Mouse (Mus musculus) erythroid progenitor cell, adult 5-6 weeks (primary cell): ENCODE results near the gene Parp3. TPM values are rescaled to one million over a fixed set of nuclear protein-coding genes. Genes with fewer than 3 reads are reported as not detected.
A peak's percentile ranks its signal among the peaks of the same experiment; 100 is the strongest.
"Not testable (repeated sequence)": the region's sequence is repeated elsewhere in the genome, so short reads cannot be mapped to it uniquely, and the experiment has no call there.

Experiments used
- ATAC-seq: replicated peaks from 2 replicates; pipeline ENCODE4 v1.8.0; 2016; ENCODE audit warnings: moderate number of reproducible peaks, mild to moderate bottlenecking, moderate TSS enrichment, inconsistent platforms; ENCODE audit not compliant: poor library complexity, low FRiP score, severe bottlenecking
- total RNA-seq, 2 experiments: library from RNA; stranded (forward) in 1 of 2; stranded (reverse) in 1 of 2; fragments of 150-400 nt in 1 of 2; fragments of 186-747, 209-891 nt in 1 of 2; gene quantifications; 2 replicates each; pipeline versions ENCODE4 v1.2.3 to v1.2.4; 2015 to 2017; ENCODE audit warnings: low replicate concordance in 2 of 2

Gene Parp3
- 3.2 and 4.2 TPM in 2 replicates for total RNA-seq (2015; ENCODE audit: low replicate concordance)
- 2.3 and 3.3 TPM in 2 replicates for total RNA-seq (2017; ENCODE audit: low replicate concordance)

DNA sequence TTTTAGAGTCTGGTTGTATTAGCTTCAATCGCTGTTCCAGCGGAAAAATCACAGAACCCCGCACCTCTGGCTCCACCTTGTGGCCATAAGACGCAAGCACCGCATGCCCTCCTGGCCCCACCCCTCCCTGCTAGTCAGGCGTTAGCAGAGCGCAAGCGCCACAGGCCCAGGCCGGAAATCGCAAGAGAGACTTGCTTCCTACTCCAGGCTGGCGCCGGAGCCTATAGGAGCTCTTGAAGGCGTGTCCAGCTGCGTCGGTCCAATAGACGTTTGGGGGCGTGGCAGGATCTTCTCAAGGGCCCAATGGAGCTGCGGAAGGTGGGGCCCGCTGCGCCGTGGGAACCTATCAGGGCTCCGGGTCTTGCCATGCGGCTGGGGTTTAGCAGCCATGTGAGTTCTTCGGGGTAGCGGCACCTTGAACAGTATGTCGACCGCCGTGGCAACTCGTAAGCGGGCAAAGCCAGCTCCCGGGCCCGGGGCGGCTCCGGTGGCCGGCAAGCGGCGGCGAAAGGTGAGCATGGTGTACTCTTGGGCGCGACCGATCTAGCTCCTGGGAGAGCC, at the start of gene Parp3:
Gene Parp3 (minus strand): TSS at position 26 of the 561 bp plus-strand sequence.
- peak; percentile 95 for ATAC-seq

DNA sequence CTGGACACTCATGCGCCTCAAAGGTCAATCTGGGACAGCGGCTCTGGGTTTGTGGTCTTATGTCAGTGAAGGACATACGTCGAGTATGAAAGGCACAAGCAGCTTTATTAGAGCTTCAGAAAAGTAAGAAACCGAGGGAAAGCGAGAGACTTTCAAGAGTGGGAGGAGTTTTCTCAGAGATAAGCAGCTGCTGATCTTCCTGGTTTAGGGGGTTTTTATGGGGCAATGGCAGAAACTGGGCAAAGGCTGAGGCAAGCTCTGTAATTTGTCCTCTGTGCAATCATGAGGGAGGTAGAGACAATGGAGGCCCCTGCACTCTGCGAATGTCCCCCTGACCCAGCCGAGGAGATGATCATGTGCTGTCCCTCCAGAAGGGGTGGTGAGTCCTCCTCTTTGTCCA, 43.2 kb upstream of the Parp3 start:
- ATAC-seq, result no peak

DNA sequence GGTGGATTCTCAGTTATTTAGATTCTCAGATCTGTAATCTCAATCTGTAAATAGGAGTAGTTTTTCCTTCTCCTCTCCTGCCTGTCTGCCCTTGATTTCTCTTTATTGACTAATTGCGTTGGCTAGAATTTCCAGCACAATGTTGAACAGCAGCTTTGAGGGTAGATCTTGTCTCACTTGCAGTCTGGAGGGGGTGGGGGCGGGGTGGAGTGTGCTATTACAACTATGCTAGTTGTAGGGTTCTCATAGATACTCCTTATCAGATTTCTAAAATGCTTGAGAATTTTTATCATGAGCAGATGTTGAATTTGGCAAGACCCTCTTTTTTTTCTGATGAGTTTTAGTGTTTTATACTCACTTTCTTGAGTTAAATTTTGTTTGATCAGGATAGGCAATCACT, 42.7 kb upstream of the Parp3 start:
- ATAC-seq, result no peak

DNA sequence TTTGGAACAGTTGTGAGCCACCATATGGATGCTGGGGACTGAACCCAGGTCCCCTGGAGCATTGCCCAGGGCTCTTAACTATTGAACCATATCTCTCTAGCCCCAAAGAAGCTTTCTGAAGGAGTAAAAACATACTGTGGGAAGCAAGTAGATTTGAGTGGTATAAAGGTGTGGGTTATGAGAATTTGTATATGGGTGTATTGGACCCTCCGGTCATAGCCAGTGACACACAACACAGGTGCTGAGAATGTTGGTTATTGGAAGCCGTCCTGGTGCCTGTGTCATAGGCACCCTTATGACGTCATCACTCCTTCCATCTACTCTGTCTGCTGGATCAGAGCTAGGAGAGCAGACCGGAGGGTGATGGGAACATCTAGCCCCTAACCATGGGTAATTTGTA, 37.5 kb upstream of the Parp3 start, which contains the start of gene Iqcf5:
Gene Iqcf5 (plus strand): TSS at position 301 of the 400 bp plus-strand sequence.
- no peak for ATAC-seq

DNA sequence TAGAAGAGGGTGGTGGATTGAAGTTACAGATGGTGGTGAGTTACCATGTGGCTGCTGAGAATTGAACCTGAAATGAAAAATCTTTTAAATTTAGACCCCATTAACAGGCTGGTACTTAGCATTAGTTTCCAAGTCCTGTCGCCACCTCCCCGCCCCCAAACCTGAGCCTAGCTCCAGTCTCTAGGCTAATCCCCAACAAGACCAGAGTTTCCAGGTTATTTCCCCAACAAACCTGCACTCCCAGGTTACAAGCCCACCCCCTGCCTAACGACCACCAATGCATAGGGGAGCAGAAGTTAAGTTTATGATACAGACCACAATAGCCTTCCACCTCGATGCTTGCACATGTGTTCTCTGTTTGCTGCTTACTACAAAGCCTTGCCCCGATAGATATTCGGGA, 36.8 kb upstream of the Parp3 start:
- no peak for ATAC-seq

DNA sequence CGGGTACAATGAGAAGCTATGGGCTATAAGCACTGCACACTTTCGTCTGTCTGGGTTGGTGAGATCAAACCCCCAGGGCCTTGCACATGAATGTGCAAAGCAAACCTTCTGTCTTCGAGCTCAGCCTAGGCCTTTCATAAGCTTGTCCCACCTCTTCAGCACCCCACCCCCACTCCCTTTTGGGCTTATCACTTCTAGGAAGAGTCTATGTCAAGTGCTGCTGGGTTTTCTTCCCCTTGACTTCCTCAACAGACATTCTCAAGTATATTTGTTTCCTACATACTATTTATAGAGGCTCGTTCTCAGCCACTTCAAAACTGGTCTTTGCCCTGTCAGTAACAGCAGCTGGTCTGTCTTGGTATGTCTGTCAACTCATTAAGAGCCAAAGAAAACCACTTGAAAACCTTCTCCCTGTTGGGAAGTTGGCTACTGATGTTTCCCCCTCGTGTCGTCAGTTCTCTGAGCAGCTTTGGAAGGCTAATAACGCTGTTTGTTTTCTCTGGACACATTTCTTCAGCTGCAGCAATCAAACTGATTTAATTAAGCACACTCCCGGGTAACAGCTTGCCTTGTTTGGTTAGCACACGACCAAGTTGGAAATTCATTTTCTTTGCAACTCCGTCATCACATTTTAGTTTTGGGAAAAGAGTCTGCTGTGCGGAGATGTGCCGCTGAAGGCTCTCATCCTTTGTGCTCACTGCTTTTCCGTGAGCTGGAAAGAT, 36.1 kb upstream of the Parp3 start:
- ATAC-seq, result no peak

DNA sequence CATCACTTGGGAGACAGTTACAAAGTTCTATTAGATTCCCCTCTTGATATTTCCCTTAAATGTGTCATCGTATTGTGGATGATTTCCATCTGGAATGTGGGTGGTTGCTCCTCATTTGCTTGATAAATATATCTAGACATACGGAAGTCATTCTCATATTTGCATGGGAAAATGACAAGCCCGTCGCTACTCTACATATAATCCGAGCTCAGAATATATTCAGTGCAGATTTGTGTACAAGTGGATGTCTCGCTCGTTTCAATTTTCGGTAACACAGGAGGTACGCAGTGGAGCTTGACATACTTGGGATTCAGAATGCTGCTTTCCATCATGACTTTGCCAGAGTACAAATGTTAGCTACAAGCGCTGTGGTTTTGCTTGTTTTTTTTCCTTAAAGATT, 32.6 kb upstream of the Parp3 start:
- no peak for ATAC-seq

DNA sequence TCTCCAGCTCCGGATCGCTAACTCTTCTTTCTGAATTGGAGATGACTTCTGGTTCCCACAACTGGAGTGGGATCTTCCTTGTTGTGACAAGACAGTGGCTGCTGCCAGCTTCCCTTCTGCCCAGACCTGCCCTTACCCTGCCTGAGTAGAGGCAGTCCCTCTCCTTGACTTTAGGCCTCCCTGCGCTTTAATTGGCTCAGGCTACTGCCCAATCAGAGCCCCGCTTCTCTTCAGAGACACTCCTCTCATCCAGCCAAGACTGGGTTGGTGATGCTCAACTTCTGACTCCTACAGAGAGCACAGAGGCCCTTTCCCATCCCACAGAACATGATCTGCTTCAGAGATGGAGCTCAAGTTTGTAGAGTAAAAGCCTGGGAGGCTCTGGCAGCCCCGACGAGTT, 27.5 kb upstream of the Parp3 start:
- ATAC-seq, result no peak

DNA sequence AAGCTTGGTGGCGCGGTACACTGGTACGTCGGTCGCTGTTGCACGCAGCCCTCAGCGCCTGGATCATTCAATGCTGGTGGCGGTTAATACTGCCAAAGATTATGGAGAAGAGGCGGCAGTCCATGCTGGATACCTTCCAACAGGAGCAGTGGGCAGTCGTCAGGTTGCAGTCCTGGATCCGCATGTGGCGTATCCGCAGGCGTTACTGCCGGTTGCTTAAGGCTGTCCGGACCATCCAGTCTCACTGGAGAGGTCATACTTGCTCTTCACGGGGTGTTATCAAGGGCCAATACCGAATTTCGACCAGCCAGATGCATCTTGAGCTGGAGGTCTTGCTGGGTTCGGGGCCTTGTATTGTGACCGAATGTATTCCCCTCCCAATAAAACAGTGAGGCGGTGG, 25.1 kb upstream of the Parp3 start:
- no peak for ATAC-seq

DNA sequence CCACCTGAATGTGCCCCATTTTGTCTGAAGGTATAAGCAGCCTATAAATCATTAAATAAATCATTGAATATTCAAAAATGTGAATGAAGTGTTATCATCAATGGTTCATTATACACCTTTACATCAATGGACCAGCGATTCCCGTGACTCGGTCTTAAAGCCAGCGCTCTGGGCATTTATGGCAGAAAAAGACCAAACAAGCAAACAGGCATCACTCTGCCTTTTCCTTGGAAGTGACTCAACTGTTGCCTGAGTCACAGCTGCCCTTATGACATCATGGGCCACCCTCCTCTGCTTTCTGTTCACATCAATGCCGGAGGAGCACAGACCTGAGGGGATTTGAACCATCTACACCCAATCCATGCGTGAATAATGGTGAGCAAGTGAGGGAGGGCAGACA, 22.9 kb upstream of the Parp3 start, which contains the start of gene Iqcf1:
Gene Iqcf1 (plus strand): TSS at position 301 of the 400 bp plus-strand sequence.
- ATAC-seq, result no peak

DNA sequence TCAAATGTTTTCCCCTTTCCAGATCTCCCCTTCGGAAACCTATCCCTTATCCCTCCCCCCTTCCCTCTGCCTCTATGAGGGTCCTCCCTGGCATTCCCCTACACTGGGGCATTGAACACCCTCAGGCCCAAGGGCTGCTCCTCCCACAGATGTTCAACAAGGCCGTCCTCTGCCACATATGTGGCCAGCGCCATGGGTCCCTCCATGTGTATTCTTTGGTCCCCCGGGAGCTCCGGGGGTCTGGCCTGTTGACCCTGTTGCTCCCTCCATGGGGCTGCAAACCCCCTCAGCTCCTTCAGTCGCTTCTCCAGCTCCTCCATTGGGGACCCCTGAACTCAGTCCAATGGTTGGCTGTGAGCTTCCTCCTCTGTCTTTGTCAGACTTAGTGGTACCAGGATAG, 10.9 kb upstream of the Parp3 start:
- ATAC-seq, result not testable (repeated sequence)

DNA sequence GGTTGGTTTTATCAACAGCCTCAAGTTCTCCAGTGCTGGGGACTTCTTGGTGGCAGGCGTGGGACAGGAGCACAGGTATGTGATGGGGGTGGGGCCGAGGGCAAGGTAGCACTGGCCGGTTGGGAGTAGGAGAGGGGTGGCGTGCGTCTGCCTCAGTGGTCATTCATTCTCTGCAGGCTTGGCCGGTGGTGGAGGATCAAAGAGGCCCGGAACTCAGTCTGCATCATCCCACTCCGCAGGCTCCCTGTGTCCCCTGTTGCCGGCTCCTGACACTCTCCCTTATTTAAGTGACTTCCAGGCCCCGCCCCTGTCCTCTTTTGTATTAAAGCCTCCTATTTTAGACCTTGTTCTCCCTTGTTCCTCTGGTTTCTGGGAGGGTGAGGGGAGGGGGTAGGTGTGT, 8.3 kb upstream of the Parp3 start:
- ATAC-seq, result no peak

DNA sequence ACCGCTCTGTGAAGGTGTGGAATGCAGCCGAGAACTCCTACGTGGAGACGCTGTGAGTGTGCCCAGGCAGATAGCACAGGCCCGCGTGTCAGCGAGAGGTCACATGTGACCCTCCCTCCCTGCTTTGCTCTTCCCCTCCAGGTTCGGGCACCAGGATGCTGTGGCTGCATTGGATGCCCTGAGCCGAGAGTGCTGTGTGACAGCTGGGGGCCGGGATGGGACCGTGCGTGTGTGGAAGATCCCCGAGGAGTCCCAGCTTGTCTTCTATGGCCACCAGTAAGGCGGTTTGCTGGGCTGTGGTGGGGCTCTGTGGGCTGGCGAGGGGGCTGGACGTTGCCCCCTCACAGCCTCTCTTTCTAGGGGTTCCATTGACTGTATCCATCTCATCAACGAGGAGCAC, 6.9 kb upstream of the Parp3 start:
- no peak for ATAC-seq

DNA sequence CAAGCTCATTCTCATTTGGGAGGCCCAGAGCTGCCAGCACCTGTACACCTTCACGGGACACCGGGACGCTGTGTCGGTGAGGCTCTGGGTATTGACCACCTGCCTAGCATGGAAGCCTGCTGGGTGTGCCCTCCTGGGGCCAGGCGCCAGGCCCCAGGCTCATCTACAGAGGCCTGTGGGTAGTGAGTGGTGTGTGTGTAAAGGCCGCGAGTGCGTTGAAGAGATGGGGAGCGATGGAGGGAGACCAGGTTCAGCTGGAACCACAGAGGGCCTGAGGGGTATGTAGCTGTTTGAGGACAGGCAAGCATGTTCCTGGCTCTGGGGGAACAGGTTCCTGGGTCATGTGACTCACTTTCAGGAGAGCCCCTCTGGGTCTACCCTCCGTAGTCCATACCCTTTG, 6.4 kb upstream of the Parp3 start:
- ATAC-seq, result no peak

DNA sequence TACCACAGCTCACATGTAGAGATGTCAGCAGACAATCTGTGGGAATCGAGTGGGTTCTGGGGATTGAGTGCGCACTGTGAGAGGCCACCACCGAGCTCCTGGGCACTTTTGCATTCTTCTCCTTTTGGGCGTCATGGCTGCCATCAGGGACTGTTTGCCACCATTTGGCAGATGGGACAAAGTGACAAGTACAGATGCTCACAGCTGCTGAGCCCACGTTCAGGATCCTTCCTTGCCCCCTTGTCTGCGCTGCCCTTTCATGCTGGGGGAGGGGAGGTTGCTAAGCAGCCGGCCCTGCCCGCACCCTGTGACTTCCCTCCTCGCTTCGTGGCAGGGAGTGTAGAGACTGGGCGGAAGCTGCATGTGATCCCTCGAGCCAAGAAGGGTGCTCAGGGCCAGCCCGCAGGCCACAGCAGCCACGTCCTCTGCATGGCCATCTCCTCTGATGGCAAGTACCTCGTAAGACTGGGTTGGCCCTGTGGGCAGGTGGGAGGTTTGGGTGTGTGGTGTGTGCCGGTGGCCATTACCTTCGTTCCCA, 5.9 kb upstream of the Parp3 start:
- ATAC-seq, result no peak

DNA sequence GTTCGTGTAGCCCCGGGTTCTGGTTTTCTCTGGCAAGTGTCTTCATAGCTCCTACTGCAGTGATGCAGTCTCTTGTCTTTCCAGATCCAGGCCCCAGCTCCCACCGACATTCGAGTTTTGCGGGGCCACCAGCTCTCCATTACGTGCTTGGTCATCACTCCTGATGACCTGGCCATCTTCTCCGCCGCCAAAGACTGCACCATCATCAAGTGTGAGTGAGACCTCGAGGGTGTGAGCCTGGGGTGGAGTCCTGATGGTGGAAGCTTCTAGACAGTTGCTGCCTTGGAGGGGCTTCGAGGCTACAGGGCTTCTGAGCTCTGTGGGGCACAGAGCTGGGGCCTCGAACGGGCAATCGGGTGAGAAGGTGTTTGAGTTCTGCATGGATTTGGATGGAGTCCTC, 4.9 kb upstream of the Parp3 start:
- ATAC-seq, result no peak

DNA sequence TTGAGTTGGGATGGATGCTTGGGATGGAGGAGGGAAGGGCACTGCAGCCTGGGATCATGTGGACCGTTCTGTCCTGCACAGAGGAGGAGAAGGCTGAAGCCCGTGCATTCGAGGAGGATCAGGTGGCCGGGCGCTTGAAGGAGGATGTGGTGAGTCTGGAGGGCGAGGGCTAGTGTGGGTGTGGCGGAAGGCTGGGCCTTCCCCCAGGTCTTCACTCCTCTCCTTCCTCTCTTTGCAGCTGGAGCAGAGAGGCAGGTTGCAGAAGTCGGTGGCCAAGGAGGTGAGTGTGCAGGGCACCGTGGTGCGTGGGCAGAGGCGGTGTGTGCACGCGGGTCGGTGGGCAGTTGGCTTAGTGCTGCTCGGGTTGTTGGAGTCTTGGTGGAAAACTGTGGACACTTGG, 4.3 kb upstream of the Parp3 start:
- ATAC-seq, result no peak

DNA sequence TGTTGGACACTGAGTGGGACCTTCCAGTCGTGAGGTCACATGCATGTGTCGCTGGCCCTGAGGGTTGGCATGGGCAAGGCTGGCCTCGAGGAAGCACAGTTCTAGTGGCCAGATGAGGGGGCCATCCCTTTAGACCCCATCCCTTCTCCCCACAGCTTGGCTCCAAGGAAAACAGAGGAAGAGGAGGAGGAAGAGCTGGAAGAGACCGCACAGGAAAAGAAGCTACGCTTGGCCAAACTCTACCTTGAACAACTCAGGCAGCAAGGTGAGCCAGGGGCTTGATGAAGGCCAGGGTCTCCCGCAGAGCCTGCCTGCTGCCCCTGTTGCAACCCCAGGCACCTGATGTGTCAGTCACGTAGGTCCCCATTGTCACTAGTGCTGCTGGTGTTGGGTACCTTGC, 3.8 kb upstream of the Parp3 start:
- ATAC-seq, result no peak

DNA sequence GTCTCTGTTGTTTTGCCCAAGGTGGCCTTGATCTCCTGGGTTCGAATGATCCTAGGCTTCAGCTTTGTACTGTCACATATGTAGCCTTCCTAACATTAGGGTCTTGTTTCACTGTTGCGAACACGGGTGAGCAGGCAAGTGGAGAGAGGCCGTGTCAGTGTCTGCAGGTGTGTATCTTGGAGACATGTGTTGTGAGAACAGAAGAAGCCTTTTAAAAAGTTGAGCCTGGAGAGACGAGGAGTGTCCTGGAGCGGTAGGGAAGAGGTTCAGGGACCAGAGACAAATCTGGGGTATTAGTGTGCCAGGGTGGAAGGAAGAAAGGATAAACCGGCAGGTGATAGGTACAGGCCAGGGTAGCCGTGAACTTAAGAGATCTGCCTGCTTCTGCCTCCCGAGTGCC, 1.4 kb upstream of the Parp3 start:
- ATAC-seq, result no peak

DNA sequence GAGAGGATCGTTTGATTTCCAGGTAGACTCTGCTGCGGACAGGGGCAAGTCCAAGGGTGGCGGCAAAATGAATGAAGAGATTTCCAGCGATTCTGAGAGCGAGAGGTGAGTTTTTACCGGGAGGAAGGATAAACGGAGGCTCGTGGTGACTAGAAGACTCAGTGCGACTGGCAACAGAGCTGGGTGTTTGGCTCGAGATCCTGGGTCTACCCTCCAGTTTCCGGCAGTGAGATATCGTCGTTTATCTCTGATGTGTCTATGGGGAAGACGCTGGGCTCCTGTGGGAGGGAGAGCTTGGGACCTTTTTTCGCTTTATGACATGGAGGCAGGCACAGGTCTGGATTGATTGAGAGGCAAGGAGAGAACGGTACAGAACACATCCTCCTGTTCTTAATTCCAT, 900 bp upstream of the Parp3 start:
- ATAC-seq, result no peak
